Mouse (Mus musculus) forebrain, embryonic 14.5 days (tissue): Measurements from ENCODE around the gene Agbl3. TPM values are rescaled to one million over a fixed set of nuclear protein-coding genes. Genes with fewer than 3 reads are reported as not detected.

ENCODE experiments used
- ATAC-seq: fragments of 200-750 bp; cut with Nextera tagmentation; 2 replicates; pipeline ENCODE4 v1.8.0; 2017; ENCODE audit warnings: mild to moderate bottlenecking, moderate library complexity
- DNase-seq: peaks from one replicate; pipeline ENCODE4 v3.0.0-alpha.2; 2015; ENCODE audit warnings: low spot score
- H3K27ac ChIP-seq: fragments of 300-500 bp; sonication (generic); 2 replicates; pipeline ENCODE4 v1.5.1; 2014; ENCODE audit warnings: low read depth, mild to moderate bottlenecking, control low read depth, low read length, moderate library complexity
- H3K27me3 ChIP-seq: fragments of 300-500 bp; sonication (generic); replicated peaks from 2 replicates; pipeline ENCODE4 v1.6.1; 2014; ENCODE audit warnings: low read length, control low read depth, mixed read lengths; ENCODE audit not compliant: control insufficient read depth, insufficient read depth
- H3K36me3 ChIP-seq: fragments of 300-500 bp; sonication (generic); 2 replicates; pipeline ENCODE4 v1.6.1; 2014; ENCODE audit warnings: low read length, control low read depth; ENCODE audit not compliant: control insufficient read depth, insufficient read depth
- H3K4me1 ChIP-seq: fragments of 300-500 bp; sonication (generic); 2 replicates; pipeline ENCODE4 v1.6.1; 2014; ENCODE audit warnings: antibody characterized with exemption, low read length, control low read depth; ENCODE audit not compliant: control insufficient read depth, insufficient read depth
- H3K4me2 ChIP-seq: fragments of 300-500 bp; sonication (generic); 2 replicates; pipeline ENCODE4 v1.6.1; 2014; ENCODE audit warnings: mild to moderate bottlenecking, control low read depth, low read length
- H3K4me3 ChIP-seq: fragments of 300-500 bp; sonication (generic); 2 replicates; pipeline ENCODE4 v1.5.1; 2014; ENCODE audit warnings: low read depth, low read length, control low read depth
- H3K9ac ChIP-seq: fragments of 300-500 bp; sonication (generic); 2 replicates; pipeline ENCODE4 v1.6.1; 2014; ENCODE audit warnings: mild to moderate bottlenecking, low read length, control low read depth, moderate library complexity
- H3K9me3 ChIP-seq: fragments of 300-500 bp; sonication (generic); replicated peaks from 2 replicates; pipeline ENCODE4 v1.6.1; 2016; ENCODE audit warnings: low read length, control low read depth, mixed read lengths; ENCODE audit not compliant: control insufficient read depth
- WGBS: fragments of 180-500 bp; shearing (Covaris S2); extraction: QIAGEN DNeasy Blood & Tissue Kit; methylation state at CpG from one replicate; pipeline ENCODE4 v1.1.7; 2014; 5-methylcytosine and 5-hydroxymethylcytosine counted together
- polyA plus RNA-seq: library from polyadenylated mRNA; unstranded; fragments of >200 nt; fragmentation: Nextera tagmentation; extraction: Ambion mirVana; gene quantifications from 2 replicates; pipeline ENCODE4 v1.2.1, GENCODE M21; 2014

Gene Agbl3
- polyA plus RNA-seq, 1 experiment from 2014 or later = 8.2 TPM

GRCm38 (mm10) chr6:34903441-34903840, 123.2 kb downstream of the Agbl3 start:
- Histone ChIP-seq H3K4me3 (no peak overlapping the region), H3K9me3 (no peaks in the 10 kb centered on the region), H3K9ac (no peak overlapping the region), H3K4me2 (no peak overlapping the region), H3K27ac (no peak overlapping the region), H3K36me3 (peaks cover 63% of the 10 kb centered on the region), H3K27me3 (no peaks in the 10 kb centered on the region), H3K4me1 (no peaks in the 10 kb centered on the region)
- DNase-seq = no peak
- no peak for ATAC-seq
- 86% methylated on average over 5 of the region's 5 CpGs for WGBS

- WGBS = 81% methylated on average over 10 of the region's 10 CpGs
- no peak overlapping the region for H3K4me3 ChIP-seq
- no peaks in the 10 kb centered on the region for H3K9me3 ChIP-seq
- H3K27ac ChIP-seq = no peak overlapping the region
- H3K36me3 ChIP-seq = peaks cover 63% of the 10 kb centered on the region
- H3K4me2 ChIP-seq = no peak overlapping the region
- H3K27me3 ChIP-seq = no peaks in the 10 kb centered on the region
- DNase-seq (no peak), ATAC-seq (no peak)
- no peak overlapping the region for H3K9ac ChIP-seq
- no peaks in the 10 kb centered on the region for H3K4me1 ChIP-seq
Observed at GRCm38 (mm10) chr6:34903851-34904250, 123.6 kb downstream of the Agbl3 start.

GRCm38 (mm10) chr6:34904361-34904760, 124.1 kb downstream of the Agbl3 start:
- peaks cover 58% of the 10 kb centered on the region for H3K36me3 ChIP-seq
- DNase-seq (no peak), ATAC-seq (no peak)
- no peaks in the 10 kb centered on the region for H3K27me3 ChIP-seq
- H3K4me2 ChIP-seq = no peak overlapping the region
- H3K9ac ChIP-seq = no peak overlapping the region
- H3K4me1 ChIP-seq = peaks cover 2% of the 10 kb centered on the region; the same call in 1 of the 2 replicates
- no peak overlapping the region for H3K4me3 ChIP-seq
- WGBS = 91% methylated on average over 6 of the region's 6 CpGs
- H3K9me3 ChIP-seq = no peaks in the 10 kb centered on the region
- H3K27ac ChIP-seq = no peak overlapping the region

- no peaks in the 10 kb centered on the region for H3K27me3 ChIP-seq
- H3K9me3 ChIP-seq = no peaks in the 10 kb centered on the region
- no peak for ATAC-seq
- WGBS = 83% methylated on average over 2 of the region's 2 CpGs
- peaks cover 9% of the 10 kb centered on the region for H3K4me1 ChIP-seq
- peaks cover 44% of the 10 kb centered on the region for H3K36me3 ChIP-seq
- H3K4me2 ChIP-seq = no peak overlapping the region
- H3K9ac ChIP-seq = no peak overlapping the region
- no peak overlapping the region for H3K27ac ChIP-seq
- no peak for DNase-seq
- no peak overlapping the region for H3K4me3 ChIP-seq
Observed at GRCm38 (mm10) chr6:34906125-34906524, 125.9 kb downstream of the Agbl3 start.

- 91% methylated on average over 4 of the region's 4 CpGs for WGBS
- no peak for DNase-seq
- no peak overlapping the region for H3K4me3 ChIP-seq
Observed at GRCm38 (mm10) chr6:34906661-34907060, 126.4 kb downstream of the Agbl3 start.

GRCm38 (mm10) chr6:34907121-34907614, 126.9 kb downstream of the Agbl3 start:
- no peak overlapping the region for H3K4me2 ChIP-seq
- no peak for DNase-seq
- peaks cover 9% of the 10 kb centered on the region for H3K4me1 ChIP-seq
- no peaks in the 10 kb centered on the region for H3K9me3 ChIP-seq
- H3K27ac ChIP-seq = no peak overlapping the region
- peaks cover 40% of the 10 kb centered on the region for H3K36me3 ChIP-seq
- H3K4me3 ChIP-seq = no peak overlapping the region
- no peak overlapping the region for H3K9ac ChIP-seq
- 83% methylated on average over 2 of the region's 2 CpGs for WGBS
- no peaks in the 10 kb centered on the region for H3K27me3 ChIP-seq
- ATAC-seq = no peak

More at GRCm38 (mm10) chr6:34906661-34907060, 126.4 kb downstream of the Agbl3 start:
- Histone ChIP-seq H3K36me3 (peaks cover 44% of the 10 kb centered on the region), H3K4me1 (peaks cover 9% of the 10 kb centered on the region), H3K9ac (no peak overlapping the region), H3K4me2 (no peak overlapping the region), H3K27ac (no peak overlapping the region), H3K27me3 (no peaks in the 10 kb centered on the region), H3K9me3 (no peaks in the 10 kb centered on the region)
- ATAC-seq = no peak

GRCm38 (mm10) chr6:34907696-34908260, 127.5 kb downstream of the Agbl3 start:
- H3K4me2 ChIP-seq = no peak overlapping the region
- no peak for ATAC-seq
- H3K4me1 ChIP-seq = peaks cover 9% of the 10 kb centered on the region
- DNase-seq = no peak
- peaks cover 34% of the 10 kb centered on the region for H3K36me3 ChIP-seq
- no peaks in the 10 kb centered on the region for H3K9me3 ChIP-seq
- no peak overlapping the region for H3K4me3 ChIP-seq
- H3K27me3 ChIP-seq = no peaks in the 10 kb centered on the region
- H3K27ac ChIP-seq = no peak overlapping the region
- 93% methylated on average over 18 of the region's 18 CpGs for WGBS
- no peak overlapping the region for H3K9ac ChIP-seq

Other genes starting within 250 kb of the Agbl3 start
- 46.4 and 48.7 TPM in 2 replicates for gene Cald1, start 181.9 kb upstream of the Agbl3 start, polyA plus RNA-seq
- gene Tmem140, start 82.7 kb downstream of the Agbl3 start, polyA plus RNA-seq = 0.65 and 0.79 TPM in 2 replicates
- 7.9 and 8.0 TPM in 2 replicates for gene Cyren, start 97.6 kb downstream of the Agbl3 start, polyA plus RNA-seq
- gene Wdr91, start 130.4 kb downstream of the Agbl3 start, polyA plus RNA-seq = 11.0 and 12.0 TPM in 2 replicates
- not detected in 2 replicates for gene Stra8, start 139.7 kb downstream of the Agbl3 start, polyA plus RNA-seq
- 0.55 and 0.61 TPM in 2 replicates for gene Slc23a4, start 208.0 kb downstream of the Agbl3 start, polyA plus RNA-seq